ENCODE assay signal across 8 mouse cellular contexts in genomic region chr11:101442760-101443159, GRCm38 (mm10). TPM values are rescaled to one million over a fixed set of nuclear protein-coding genes. Genes with fewer than 3 reads are reported as not detected.
DNase-seq lines count a peak whose midpoint lies in the region; ATAC-seq and TF ChIP-seq lines count a peak whose summit lies in the region.

No protein-coding gene starts in this region.

- peaks cover 22% of the 10 kb centered on the region for H3K36me3 ChIP-seq in heart, postnatal 0 days (replicated peaks; ENCODE audit: control insufficient read depth, insufficient read depth, low read length)
- H3K36me3 ChIP-seq in G1E (replicated peaks): peaks cover 37% of the 10 kb centered on the region
- H3K36me3 ChIP-seq in hindbrain, embryonic 11.5 days (ENCODE audit: control insufficient read depth, insufficient read depth, low read length): 0 out of 2 replicates have a peak, but pooled peaks cover 3% of the 10 kb centered on the region
- peaks cover 28% of the 10 kb centered on the region for H3K36me3 ChIP-seq in midbrain, embryonic 12.5 days

- no peaks in the 10 kb centered on the region for H3K27me3 ChIP-seq in heart, postnatal 0 days (ENCODE audit: control insufficient read depth, insufficient read depth, low read length)
- no peaks in the 10 kb centered on the region for H3K27me3 ChIP-seq in G1E (ENCODE audit: insufficient read depth, low read length)
- no peaks in the 10 kb centered on the region for H3K27me3 ChIP-seq in hindbrain, embryonic 11.5 days (ENCODE audit: control insufficient read depth, insufficient read depth, low read length)
- H3K27me3 ChIP-seq in midbrain, embryonic 12.5 days: no peaks in the 10 kb centered on the region

- H3K4me2 ChIP-seq in heart, postnatal 0 days (ENCODE audit: low read depth, low read length): peak overlapping the region; percentile 71
- peak overlapping the region; percentile 71 for H3K4me2 ChIP-seq in hindbrain, embryonic 11.5 days (replicated peaks; ENCODE audit: low read depth, low read length)
- peak overlapping the region; percentile 98 for H3K4me2 ChIP-seq in midbrain, embryonic 12.5 days (replicated peaks)

- TF ChIP-seq EP300 in heart, postnatal 0 days (IDR thresholded peaks at IDR 0.05; ENCODE audit: low read depth): no peak

- peak overlapping the region; percentile 84 for H3K4me3 ChIP-seq in heart, postnatal 0 days (ENCODE audit: low read depth, low read length)
- peak overlapping the region; percentile 87 for H3K4me3 ChIP-seq in G1E (ENCODE audit: low read depth, low read length)
- H3K4me3 ChIP-seq in hindbrain, embryonic 11.5 days (ENCODE audit: low read depth, low read length): peak overlapping the region; percentile 88
- H3K4me3 ChIP-seq in midbrain, embryonic 12.5 days: peak overlapping the region; percentile 77

- no peaks in the 10 kb centered on the region for H3K9me3 ChIP-seq in heart, postnatal 0 days (replicated peaks; ENCODE audit: control insufficient read depth, low read length)
- H3K9me3 ChIP-seq in G1E (replicated peaks): no peaks in the 10 kb centered on the region
- H3K9me3 ChIP-seq in hindbrain, embryonic 11.5 days (ENCODE audit: control insufficient read depth, low read length): no peaks in the 10 kb centered on the region
- H3K9me3 ChIP-seq in midbrain, embryonic 12.5 days: no peaks in the 10 kb centered on the region

- no peak for DNase-seq in heart, postnatal 0 days (ENCODE audit: low spot score)
- no peak for DNase-seq in heart, postnatal 4 days
- no peak for DNase-seq in G1E (ENCODE audit: low spot score)
- no peak for DNase-seq in hindbrain, embryonic 11.5 days (ENCODE audit: low spot score)
- DNase-seq in adrenal gland, postnatal 10 days: no peak
- DNase-seq in B cell, adult 2 months: no peak
- DNase-seq in lung, postnatal 25 days (ENCODE audit: low spot score): no peak

- peak overlapping the region; percentile 91 for H3K27ac ChIP-seq in heart, postnatal 0 days (ENCODE audit: low read depth)
- peak overlapping the region; percentile 91 for H3K27ac ChIP-seq in hindbrain, embryonic 11.5 days (ENCODE audit: low read depth, low read length)
- peak overlapping the region; percentile 93 for H3K27ac ChIP-seq in midbrain, embryonic 12.5 days (replicated peaks)

- no peaks in the 10 kb centered on the region for H3K4me1 ChIP-seq in heart, postnatal 0 days (ENCODE audit: control insufficient read depth, insufficient read depth)
- H3K4me1 ChIP-seq in G1E (ENCODE audit: insufficient read depth, low read depth, low read length): peaks cover 32% of the 10 kb centered on the region
- H3K4me1 ChIP-seq in hindbrain, embryonic 11.5 days (replicated peaks; ENCODE audit: control insufficient read depth, insufficient read depth, low read length): no peaks in the 10 kb centered on the region
- H3K4me1 ChIP-seq in midbrain, embryonic 12.5 days: peaks cover 13% of the 10 kb centered on the region

- peak overlapping the region; percentile 95 for H3K9ac ChIP-seq in heart, postnatal 0 days (replicated peaks; ENCODE audit: low read depth, low read length)
- peak overlapping the region; percentile 92 for H3K9ac ChIP-seq in hindbrain, embryonic 11.5 days (ENCODE audit: low read depth, low read length)
- H3K9ac ChIP-seq in midbrain, embryonic 12.5 days (replicated peaks): peak overlapping the region; percentile 94

- WGBS in heart, postnatal 0 days: under 1% methylated on average over 14 of the region's 14 CpGs
- WGBS in hindbrain, embryonic 11.5 days: 2% methylated on average over 14 of the region's 14 CpGs
- under 1% methylated on average over 14 of the region's 14 CpGs for WGBS in midbrain, embryonic 12.5 days

- TF ChIP-seq CTCF in heart, postnatal 0 days (IDR thresholded peaks at IDR 0.05; ENCODE audit: low read depth): no peak
- TF ChIP-seq CTCF in G1E (IDR thresholded peaks at IDR 0.05; ENCODE audit: low read depth, low read length): no peak

- ATAC-seq in heart, postnatal 0 days (ENCODE audit: insufficient read depth, low read depth): 0 out of 2 replicates have a peak, but pooled peaks have one; percentile 0
- ATAC-seq in G1E (ENCODE audit: extremely low read depth, insufficient number of reproducible peaks, low FRiP score, poor library complexity, severe bottlenecking): no peak
- no peak; the same call in 1 of the 2 replicates for ATAC-seq in hindbrain, embryonic 11.5 days (ENCODE audit: low FRiP score)
- no peak for ATAC-seq in midbrain, embryonic 12.5 days (ENCODE audit: low FRiP score, low read depth)

RNA-seq across cellular contexts. Expression of gene Rpl27, which starts 0.7 kb away (rescaled TPM):
- total RNA-seq in heart, postnatal 0 days (2014; rRNA removed; ENCODE audit: low replicate concordance): 796 and 938 TPM in 2 replicates
- polyA plus RNA-seq in heart, postnatal 0 days (2015; fragmentation: Nextera tagmentation; extraction: Ambion mirVana): 242 and 248 TPM in 2 replicates
- 10 to 100 TPM; 69.0 to 72.5 TPM for total RNA-seq in heart, postnatal 4 days (2021)
- total RNA-seq in G1E (2014; fragmentation: Nextera tagmentation) (787 and 879 TPM in 2 replicates), G1E (2017) (1,687 and 2,225 TPM in 2 replicates)
- polyA plus RNA-seq in G1E (2012): 444 and 1,039 TPM in 2 replicates
- polyA plus RNA-seq in hindbrain, embryonic 11.5 days (2014; fragmentation: Nextera tagmentation; extraction: Ambion mirVana): 387 and 395 TPM in 2 replicates
- polyA plus RNA-seq in midbrain, embryonic 12.5 days (2016; fragmentation: Nextera tagmentation; extraction: Ambion mirVana): 310 and 319 TPM in 2 replicates
- total RNA-seq in adrenal gland, postnatal 10 days (2021): 10 to 100 TPM; 75.5 to 92.7 TPM

RNA-seq across cellular contexts. Expression of gene Ifi35, which starts 5.4 kb away (rescaled TPM):
- 26.3 and 28.9 TPM in 2 replicates for total RNA-seq in heart, postnatal 0 days (2014; rRNA removed; ENCODE audit: low replicate concordance)
- 23.9 and 24.2 TPM in 2 replicates for polyA plus RNA-seq in heart, postnatal 0 days (2015; fragmentation: Nextera tagmentation; extraction: Ambion mirVana)
- total RNA-seq in heart, postnatal 4 days (2021): 10 to 100 TPM; 12.0 to 13.1 TPM
- 26.3 and 34.3 TPM in 2 replicates for total RNA-seq in G1E (2014; fragmentation: Nextera tagmentation)
- total RNA-seq in G1E (2017): 48.4 and 54.8 TPM in 2 replicates
- polyA plus RNA-seq in G1E (2012): 24.3 and 28.1 TPM in 2 replicates
- polyA plus RNA-seq in hindbrain, embryonic 11.5 days (2014; fragmentation: Nextera tagmentation; extraction: Ambion mirVana): 4.5 and 5.0 TPM in 2 replicates
- polyA plus RNA-seq in midbrain, embryonic 12.5 days (2016; fragmentation: Nextera tagmentation; extraction: Ambion mirVana): 3.0 and 3.9 TPM in 2 replicates
- total RNA-seq in adrenal gland, postnatal 10 days (2021): 10 to 100 TPM; 23.0 to 24.9 TPM

RNA-seq across cellular contexts. Expression of gene Ptges3l, which starts 17.6 kb away (rescaled TPM):
- total RNA-seq in heart, postnatal 0 days (2014; rRNA removed; ENCODE audit: low replicate concordance): 32.8 and 40.7 TPM in 2 replicates
- polyA plus RNA-seq in heart, postnatal 0 days (2015; fragmentation: Nextera tagmentation; extraction: Ambion mirVana): 86.9 and 93.5 TPM in 2 replicates
- 10 to 100 TPM; 50.6 to 52.8 TPM for total RNA-seq in heart, postnatal 4 days (2021)
- total RNA-seq in G1E (2014; fragmentation: Nextera tagmentation): not detected in 2 replicates
- 0.12 and 0.33 TPM in 2 replicates for total RNA-seq in G1E (2017)
- 0.17 and 0.22 TPM in 2 replicates for polyA plus RNA-seq in G1E (2012)
- polyA plus RNA-seq in hindbrain, embryonic 11.5 days (2014; fragmentation: Nextera tagmentation; extraction: Ambion mirVana): 3.1 and 3.5 TPM in 2 replicates
- 2.3 and 3.1 TPM in 2 replicates for polyA plus RNA-seq in midbrain, embryonic 12.5 days (2016; fragmentation: Nextera tagmentation; extraction: Ambion mirVana)
- 1 to 10 TPM; 5.6 to 9.5 TPM for total RNA-seq in adrenal gland, postnatal 10 days (2021)

RNA-seq across cellular contexts. Expression of gene Rundc1, which starts 17.9 kb away (rescaled TPM):
- 5.8 and 7.5 TPM in 2 replicates for total RNA-seq in heart, postnatal 0 days (2014; rRNA removed; ENCODE audit: low replicate concordance)
- polyA plus RNA-seq in heart, postnatal 0 days (2015; fragmentation: Nextera tagmentation; extraction: Ambion mirVana): 10.3 and 11.7 TPM in 2 replicates
- total RNA-seq in heart, postnatal 4 days (2021): 10 to 100 TPM in 1 of 2 experiments, 1 to 10 TPM in 1; 9.0 to 12.4 TPM
- total RNA-seq in G1E (2014; fragmentation: Nextera tagmentation): 5.0 and 6.0 TPM in 2 replicates
- total RNA-seq in G1E (2017): 6.7 and 7.6 TPM in 2 replicates
- 6.7 and 7.2 TPM in 2 replicates for polyA plus RNA-seq in G1E (2012)
- polyA plus RNA-seq in hindbrain, embryonic 11.5 days (2014; fragmentation: Nextera tagmentation; extraction: Ambion mirVana): 14.2 and 16.9 TPM in 2 replicates
- polyA plus RNA-seq in midbrain, embryonic 12.5 days (2016; fragmentation: Nextera tagmentation; extraction: Ambion mirVana): 27.0 and 30.2 TPM in 2 replicates
- 10 to 100 TPM; 16.1 to 17.8 TPM for total RNA-seq in adrenal gland, postnatal 10 days (2021)

RNA-seq across cellular contexts. Expression of gene Gm27029, which starts 18.2 kb away (rescaled TPM):
- total RNA-seq in heart, postnatal 0 days (2014; rRNA removed; ENCODE audit: low replicate concordance): 3.7 TPM in 1 of 2 replicates, not detected in the other
- 7.3 and 8.2 TPM in 2 replicates for polyA plus RNA-seq in heart, postnatal 0 days (2015; fragmentation: Nextera tagmentation; extraction: Ambion mirVana)
- total RNA-seq in heart, postnatal 4 days (2021): 1 to 10 TPM; 3.0 to 8.8 TPM
- total RNA-seq in G1E (2014; fragmentation: Nextera tagmentation): 3.0 TPM in 1 of 2 replicates, not detected in the other
- total RNA-seq in G1E (2017): 0.87 and 2.1 TPM in 2 replicates
- 0.58 and 0.90 TPM in 2 replicates for polyA plus RNA-seq in G1E (2012)
- 9.3 and 10.3 TPM in 2 replicates for polyA plus RNA-seq in hindbrain, embryonic 11.5 days (2014; fragmentation: Nextera tagmentation; extraction: Ambion mirVana)
- polyA plus RNA-seq in midbrain, embryonic 12.5 days (2016; fragmentation: Nextera tagmentation; extraction: Ambion mirVana): 5.6 and 7.8 TPM in 2 replicates
- total RNA-seq in adrenal gland, postnatal 10 days (2021): 1 to 10 TPM; 1.9 to 5.0 TPM

Comparison
In these comparisons a context has a peak if more than half of its experiments do, and no peak if none do; other contexts are left out.
1. RNA of gene Ptges3l, which starts 17.6 kb away (total RNA-seq): 50.6 to 52.8 TPM in heart, postnatal 4 days, 32.8 to 40.7 TPM in heart, postnatal 0 days and 5.6 to 9.5 TPM in adrenal gland, postnatal 10 days; 0.12 to 0.33 TPM in G1E; every median in the first group is over 4 times any median in the second.
2. Peak in every context shown above with its lines, with median percentiles within 50 percentile points of each other: H3K27ac ChIP-seq, H3K4me2 ChIP-seq, H3K4me3 ChIP-seq and H3K9ac ChIP-seq.